Mouse (Mus musculus) embryonic facial prominence, embryonic 15.5 days (tissue): ENCODE measurements around the gene Slc4a10. TPM values are rescaled to one million over a fixed set of nuclear protein-coding genes. Genes with fewer than 3 reads are reported as not detected.
"Not testable (repeated sequence)": the region's sequence is repeated elsewhere in the genome, so short reads cannot be mapped to it uniquely, and the experiment has no call there.

Experiments
- ATAC-seq: fragments of 200-750 bp; cut with Nextera tagmentation; 2 replicates; pipeline ENCODE4 v1.8.0; 2017; ENCODE audit warnings: low read depth, moderate TSS enrichment; ENCODE audit not compliant: insufficient number of reproducible peaks, low FRiP score, low TSS enrichment
- H3K27ac ChIP-seq: fragments of 300-500 bp; sonication (generic); replicated peaks from 2 replicates; pipeline ENCODE4 v1.5.1; 2015; ENCODE audit warnings: mild to moderate bottlenecking, inconsistent platforms
- H3K27me3 ChIP-seq: fragments of 300-500 bp; sonication (generic); 2 replicates; pipeline ENCODE4 v1.6.1; 2015; ENCODE audit warnings: inconsistent platforms
- H3K36me3 ChIP-seq: fragments of 300-500 bp; sonication (generic); 2 replicates; pipeline ENCODE4 v1.6.1; 2015; ENCODE audit warnings: mild to moderate bottlenecking, inconsistent platforms
- H3K4me1 ChIP-seq: fragments of 300-500 bp; sonication (generic); 2 replicates; pipeline ENCODE4 v1.6.1; 2015; ENCODE audit warnings: inconsistent platforms
- H3K4me2 ChIP-seq: fragments of 300-500 bp; sonication (generic); replicated peaks from 2 replicates; pipeline ENCODE4 v1.6.1; 2015; ENCODE audit warnings: mild to moderate bottlenecking, inconsistent platforms
- H3K4me3 ChIP-seq: fragments of 300-500 bp; sonication (generic); replicated peaks from 2 replicates; pipeline ENCODE4 v1.5.1; 2015; ENCODE audit warnings: mild to moderate bottlenecking, inconsistent platforms
- H3K9ac ChIP-seq: fragments of 300-500 bp; sonication (generic); 2 replicates; pipeline ENCODE4 v1.6.1; 2015; ENCODE audit warnings: inconsistent platforms
- H3K9me3 ChIP-seq: fragments of 300-500 bp; sonication (generic); replicated peaks from 2 replicates; pipeline ENCODE4 v1.6.1; 2016; ENCODE audit warnings: inconsistent platforms
- WGBS: fragments of 180-500 bp; shearing (Covaris S2); methylation state at CpG from one replicate; pipeline ENCODE4 v1.1.7; 2015; 5-methylcytosine and 5-hydroxymethylcytosine counted together
- polyA plus RNA-seq: library from polyadenylated mRNA; unstranded; fragments of >200 nt; fragmentation: Nextera tagmentation; extraction: Ambion mirVana; gene quantifications from 2 replicates; pipeline ENCODE4 v1.2.1, GENCODE M21; 2015

The Slc4a10 gene
- 0.13 and 0.57 TPM in 2 replicates for polyA plus RNA-seq

- peaks cover 8% of the 10 kb centered on the region; the same call in 1 of the 2 replicates for H3K4me1 ChIP-seq
- ATAC-seq: no peak
- H3K27ac ChIP-seq: no peak within 1 kb of the TSS
- no peak within 1 kb of the TSS for H3K9ac ChIP-seq
- H3K9me3 ChIP-seq: no peaks in the 10 kb centered on the region
- H3K4me3 ChIP-seq: peak within 1 kb of the TSS; percentile 46
- 13% methylated on average over 10 of the region's 10 CpGs for WGBS
- H3K36me3 ChIP-seq: no peaks in the 10 kb centered on the region
- no peaks in the 10 kb centered on the region for H3K27me3 ChIP-seq
- H3K4me2 ChIP-seq: peak within 1 kb of the TSS; percentile 58
Measured at GRCm38 (mm10) chr2:62046421-62046845, at the start of gene Slc4a10. Gene Slc4a10, plus strand, starts transcription at chr2:62046462.

- not testable (repeated sequence) for H3K27ac ChIP-seq, ATAC-seq, H3K36me3 ChIP-seq, H3K9ac ChIP-seq, H3K9me3 ChIP-seq, H3K4me2 ChIP-seq, H3K27me3 ChIP-seq, H3K4me3 ChIP-seq, H3K4me1 ChIP-seq
- 89% methylated on average over 6 of the region's 6 CpGs for WGBS
Measured at GRCm38 (mm10) chr2:62001251-62001650, 45.0 kb upstream of the Slc4a10 start.

- Histone ChIP-seq H3K27me3 (no peaks in the 10 kb centered on the region), H3K4me2 (no peak overlapping the region), H3K4me1 (no peaks in the 10 kb centered on the region), H3K9me3 (no peaks in the 10 kb centered on the region), H3K36me3 (no peaks in the 10 kb centered on the region), H3K4me3 (no peak overlapping the region), H3K9ac (no peak overlapping the region), H3K27ac (no peak overlapping the region)
- WGBS: 57% methylated on average over 3 of the region's 3 CpGs
- ATAC-seq: no peak
Measured at GRCm38 (mm10) chr2:62018209-62018608, 28.1 kb upstream of the Slc4a10 start.

- no peak overlapping the region for H3K27ac ChIP-seq
- no peaks in the 10 kb centered on the region for H3K9me3 ChIP-seq
- H3K4me2 ChIP-seq: peak overlapping the region; percentile 58
- H3K27me3 ChIP-seq: no peaks in the 10 kb centered on the region
- H3K9ac ChIP-seq: no peak overlapping the region
- H3K4me1 ChIP-seq: peaks cover 8% of the 10 kb centered on the region; the same call in 1 of the 2 replicates
- H3K36me3 ChIP-seq: no peaks in the 10 kb centered on the region
- WGBS: 6% methylated on average over 10 of the region's 10 CpGs
- no peak for ATAC-seq
- peak overlapping the region; percentile 46 for H3K4me3 ChIP-seq
Measured at GRCm38 (mm10) chr2:62046861-62047503, 720 bp downstream of the Slc4a10 start.

GRCm38 (mm10) chr2:62047504-62048005 is 1.3 kb downstream of the Slc4a10 start:
- Histone ChIP-seq H3K4me1 (peaks cover 8% of the 10 kb centered on the region; the same call in 1 of the 2 replicates), H3K36me3 (no peaks in the 10 kb centered on the region), H3K27ac (no peak overlapping the region), H3K9ac (no peak overlapping the region; the same call in 1 of the 2 replicates), H3K4me3 (peak overlapping the region; percentile 46), H3K4me2 (peak overlapping the region; percentile 58), H3K9me3 (no peaks in the 10 kb centered on the region), H3K27me3 (no peaks in the 10 kb centered on the region)
- ATAC-seq: no peak
- under 1% methylated on average over 14 of the region's 14 CpGs for WGBS

- Histone ChIP-seq H3K27me3 (no peaks in the 10 kb centered on the region), H3K9ac (no peak overlapping the region), H3K27ac (no peak overlapping the region), H3K9me3 (no peaks in the 10 kb centered on the region), H3K4me3 (peak overlapping the region; percentile 46), H3K36me3 (no peaks in the 10 kb centered on the region), H3K4me2 (peak overlapping the region; percentile 58), H3K4me1 (peaks cover 8% of the 10 kb centered on the region; the same call in 1 of the 2 replicates)
- WGBS: 12% methylated on average over 3 of the region's 3 CpGs
- no peak for ATAC-seq
Measured at GRCm38 (mm10) chr2:62048116-62048515, 1.9 kb downstream of the Slc4a10 start.

- Histone ChIP-seq H3K27ac (no peak overlapping the region), H3K4me2 (no peak overlapping the region), H3K4me3 (no peak overlapping the region), H3K36me3 (no peaks in the 10 kb centered on the region), H3K9ac (no peak overlapping the region), H3K27me3 (no peaks in the 10 kb centered on the region), H3K9me3 (no peaks in the 10 kb centered on the region), H3K4me1 (no peaks in the 10 kb centered on the region)
- ATAC-seq: no peak
Measured at GRCm38 (mm10) chr2:62076512-62076911, 30.2 kb downstream of the Slc4a10 start.

- Histone ChIP-seq H3K27ac (no peak overlapping the region), H3K27me3 (no peaks in the 10 kb centered on the region), H3K9ac (no peak overlapping the region), H3K4me1 (no peaks in the 10 kb centered on the region), H3K9me3 (no peaks in the 10 kb centered on the region), H3K36me3 (no peaks in the 10 kb centered on the region), H3K4me3 (no peak overlapping the region), H3K4me2 (no peak overlapping the region)
- WGBS: 68% methylated on average over 3 of the region's 3 CpGs
- no peak for ATAC-seq
Measured at GRCm38 (mm10) chr2:62087566-62087965, 41.3 kb downstream of the Slc4a10 start.

GRCm38 (mm10) chr2:62088715-62089114 is 42.5 kb downstream of the Slc4a10 start:
- Histone ChIP-seq H3K36me3 (no peaks in the 10 kb centered on the region), H3K4me1 (no peaks in the 10 kb centered on the region), H3K27ac (no peak overlapping the region), H3K4me2 (no peak overlapping the region), H3K4me3 (no peak overlapping the region), H3K27me3 (no peaks in the 10 kb centered on the region), H3K9me3 (no peaks in the 10 kb centered on the region), H3K9ac (no peak overlapping the region)
- ATAC-seq: no peak
- WGBS: 68% methylated on average over 8 of the region's 8 CpGs

GRCm38 (mm10) chr2:62089208-62089607 is 42.9 kb downstream of the Slc4a10 start:
- Histone ChIP-seq H3K36me3 (no peaks in the 10 kb centered on the region), H3K9ac (no peak overlapping the region), H3K27ac (no peak overlapping the region), H3K9me3 (no peaks in the 10 kb centered on the region), H3K27me3 (no peaks in the 10 kb centered on the region), H3K4me2 (no peak overlapping the region), H3K4me1 (no peaks in the 10 kb centered on the region), H3K4me3 (no peak overlapping the region)
- 66% methylated on average over 9 of the region's 9 CpGs for WGBS
- ATAC-seq: no peak

GRCm38 (mm10) chr2:62100526-62100925 is 54.3 kb downstream of the Slc4a10 start:
- Histone ChIP-seq H3K4me1 (no peaks in the 10 kb centered on the region), H3K9ac (no peak overlapping the region), H3K27ac (no peak overlapping the region), H3K36me3 (no peaks in the 10 kb centered on the region), H3K4me2 (no peak overlapping the region), H3K27me3 (no peaks in the 10 kb centered on the region), H3K9me3 (no peaks in the 10 kb centered on the region), H3K4me3 (no peak overlapping the region)
- WGBS: 83% methylated on average over 1 of the region's 1 CpGs
- ATAC-seq: no peak

GRCm38 (mm10) chr2:62115346-62115745 is 69.1 kb downstream of the Slc4a10 start:
- H3K36me3 ChIP-seq: no peaks in the 10 kb centered on the region
- ATAC-seq: no peak
- WGBS: 71% methylated on average over 4 of the region's 4 CpGs

More at GRCm38 (mm10) chr2:62115346-62115745, 69.1 kb downstream of the Slc4a10 start:
- Histone ChIP-seq H3K4me3 (no peak overlapping the region), H3K4me1 (no peaks in the 10 kb centered on the region), H3K9ac (no peak overlapping the region), H3K9me3 (no peaks in the 10 kb centered on the region), H3K27ac (no peak overlapping the region), H3K4me2 (no peak overlapping the region), H3K27me3 (no peaks in the 10 kb centered on the region)
